Mouse (Mus musculus): ENCODE data around the gene Fgfr2. TPM values are rescaled to one million over a fixed set of nuclear protein-coding genes. Genes with fewer than 3 reads are reported as not detected.

The Fgfr2 gene
- total RNA-seq, 2 experiments from 2014 or later = not detected

- no peak for ATAC-seq (replicated peaks; ENCODE audit: poor library complexity)
These were observed 941.5 kb downstream of the Fgfr2 start for GRCm38 (mm10) chr7:132181586-132182198.

- ATAC-seq (replicated peaks; ENCODE audit: poor library complexity) = no peak
These were observed 942.1 kb downstream of the Fgfr2 start for GRCm38 (mm10) chr7:132181042-132181441.

- ATAC-seq (replicated peaks; ENCODE audit: poor library complexity) = no peak
These were observed 944.1 kb downstream of the Fgfr2 start for GRCm38 (mm10) chr7:132179049-132179448.

GRCm38 (mm10) chr7:132174787-132175186, 948.4 kb downstream of the Fgfr2 start:
- no peak for ATAC-seq (replicated peaks; ENCODE audit: poor library complexity)

- ATAC-seq (replicated peaks; ENCODE audit: poor library complexity) = no peak
These were observed 948.9 kb downstream of the Fgfr2 start for GRCm38 (mm10) chr7:132174296-132174695.

GRCm38 (mm10) chr7:132172220-132172619, 950.9 kb downstream of the Fgfr2 start:
- no peak for ATAC-seq (replicated peaks; ENCODE audit: poor library complexity)

- ATAC-seq (replicated peaks; ENCODE audit: poor library complexity) = no peak
These were observed 951.4 kb downstream of the Fgfr2 start for GRCm38 (mm10) chr7:132171716-132172115.

- ATAC-seq (replicated peaks; ENCODE audit: poor library complexity) = no peak
These were observed 953.6 kb downstream of the Fgfr2 start for GRCm38 (mm10) chr7:132169419-132170169.

GRCm38 (mm10) chr7:132167239-132167638, 955.9 kb downstream of the Fgfr2 start:
- ATAC-seq (replicated peaks; ENCODE audit: poor library complexity) = no peak

- ATAC-seq (replicated peaks; ENCODE audit: poor library complexity) = no peak
These were observed 960.9 kb downstream of the Fgfr2 start for GRCm38 (mm10) chr7:132162254-132162653.

GRCm38 (mm10) chr7:132158321-132159025, 964.7 kb downstream of the Fgfr2 start:
- no peak for ATAC-seq (replicated peaks; ENCODE audit: poor library complexity)

- no peak for ATAC-seq (replicated peaks; ENCODE audit: poor library complexity)
These were observed 968.7 kb downstream of the Fgfr2 start, which contains the start of gene Cpxm2 for GRCm38 (mm10) chr7:132154368-132154961. Gene Cpxm2, minus strand, starts transcription at chr7:132154739.

GRCm38 (mm10) chr7:132153725-132154147, 969.4 kb downstream of the Fgfr2 start:
- no peak for ATAC-seq (replicated peaks; ENCODE audit: poor library complexity)

- no peak for ATAC-seq (replicated peaks; ENCODE audit: poor library complexity)
These were observed 977.8 kb downstream of the Fgfr2 start for GRCm38 (mm10) chr7:132145227-132145800.

GRCm38 (mm10) chr7:132128687-132129086, 994.5 kb downstream of the Fgfr2 start:
- ATAC-seq (replicated peaks; ENCODE audit: poor library complexity) = no peak

GRCm38 (mm10) chr7:132124948-132125347, 998.2 kb downstream of the Fgfr2 start:
- no peak for ATAC-seq (replicated peaks; ENCODE audit: poor library complexity)

GRCm38 (mm10) chr7:132123211-132123610, 999.9 kb downstream of the Fgfr2 start:
- ATAC-seq (replicated peaks; ENCODE audit: poor library complexity) = no peak

GRCm38 (mm10) chr7:132119817-132120216, 1003.3 kb downstream of the Fgfr2 start:
- ATAC-seq (replicated peaks; ENCODE audit: poor library complexity) = no peak

GRCm38 (mm10) chr7:132111770-132112169, 1011.4 kb downstream of the Fgfr2 start:
- ATAC-seq (replicated peaks; ENCODE audit: poor library complexity) = no peak

GRCm38 (mm10) chr7:132110308-132110707, 1012.8 kb downstream of the Fgfr2 start:
- no peak for ATAC-seq (replicated peaks; ENCODE audit: poor library complexity)

- no peak for ATAC-seq (replicated peaks; ENCODE audit: poor library complexity)
These were observed 1016.3 kb downstream of the Fgfr2 start for GRCm38 (mm10) chr7:132106891-132107290.
